Mouse (Mus musculus) urinary bladder, postnatal 10 days (tissue): ENCODE measurements at regions not wholly inside any gene's neighbourhood (a gene's known extent, or its start where the extent isn't known, plus 50 kb on each side); places are given as distances from the start of the nearest gene placed in this dataset.

Source experiments
- DNase-seq: peaks from one replicate; pipeline ENCODE4 v3.0.0; 2022; ENCODE audit warnings: low spot score

- DNase-seq: no peak
Observed at GRCm38 (mm10) chr4:55203731-55204710, 145.8 kb upstream of the Rad23b start.

DNA sequence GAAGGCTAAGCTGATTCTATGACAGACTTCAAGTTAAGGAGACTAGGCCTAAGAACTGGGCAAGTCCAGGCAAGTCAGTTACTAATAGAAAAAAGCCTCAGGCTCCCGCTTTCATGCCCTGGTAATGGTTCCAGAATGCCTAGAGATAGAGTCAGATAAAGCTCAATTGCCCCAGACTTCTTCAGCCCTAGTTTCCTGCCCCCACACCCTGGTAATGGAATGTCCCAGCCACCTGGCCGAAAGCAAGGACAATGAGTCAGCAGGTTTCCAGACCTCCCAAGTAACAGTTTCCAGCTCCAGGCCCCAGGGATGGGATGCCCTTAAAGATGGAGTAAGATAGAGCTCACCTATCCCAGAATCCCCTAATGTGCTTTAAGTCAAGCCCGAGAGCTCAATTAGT lies 143.6 kb upstream of the Rad23b start:
- DNase-seq: no peak

GRCm38 (mm10) chr4:55207749-55208385 lies 142.0 kb upstream of the Rad23b start:
- DNase-seq: no peak

GRCm38 (mm10) chr4:55208386-55209345 lies 141.2 kb upstream of the Rad23b start:
- no peak for DNase-seq

DNA sequence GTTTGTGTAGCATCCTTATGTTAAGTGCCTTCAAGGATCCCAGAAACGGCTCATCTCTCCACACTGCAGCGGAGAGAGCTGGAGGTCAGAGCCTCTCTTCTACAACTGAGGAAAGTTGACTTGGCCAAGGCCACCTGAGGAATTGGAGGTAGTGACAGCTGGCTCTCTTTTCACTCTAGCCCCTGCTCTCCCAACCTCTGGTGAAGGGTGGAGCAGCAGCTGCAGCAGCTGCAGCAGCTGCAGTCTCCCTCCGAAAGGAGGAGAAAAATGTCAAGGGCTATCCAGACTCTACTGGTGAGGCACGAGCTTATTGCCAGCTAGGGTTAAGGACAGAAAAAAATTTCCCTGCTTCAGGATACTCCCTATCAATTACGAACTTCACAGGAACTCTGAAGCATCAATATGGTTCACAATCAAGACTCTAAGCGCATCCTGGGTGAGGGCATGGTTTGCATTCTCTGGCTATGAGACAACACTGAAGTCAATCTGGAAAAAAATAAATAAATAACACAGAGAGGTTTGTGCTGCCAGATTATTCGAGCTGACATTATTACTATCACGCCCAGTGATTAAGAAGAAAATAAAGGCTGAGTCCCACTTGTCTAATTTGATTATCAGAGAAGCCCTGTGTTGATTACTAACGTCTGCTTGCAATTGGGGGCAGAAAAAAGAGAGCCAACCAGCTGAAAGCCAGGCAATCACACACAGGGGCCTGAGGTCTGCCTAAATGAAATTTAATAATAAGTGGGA lies 134.2 kb upstream of the Rad23b start:
- no peak for DNase-seq

DNA sequence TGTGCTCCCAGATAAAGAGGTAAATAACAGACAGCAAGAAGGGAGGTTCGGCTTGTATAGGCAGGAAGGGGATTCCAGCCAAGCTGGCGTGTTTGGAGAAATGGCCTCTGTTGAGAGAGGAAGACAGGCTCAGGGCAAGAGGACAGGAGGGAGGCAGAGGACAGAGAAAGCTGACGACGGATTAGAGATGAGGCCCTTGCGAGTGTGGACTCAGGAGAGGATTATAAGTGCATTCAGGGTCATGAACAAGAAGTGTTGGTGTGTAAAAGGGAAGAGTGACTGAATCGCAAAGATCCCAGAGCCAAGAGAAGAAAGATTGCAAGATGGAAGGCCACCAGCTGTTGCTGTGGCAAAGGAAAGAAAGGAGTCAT lies 133.7 kb upstream of the Rad23b start:
- no peak for DNase-seq

DNA sequence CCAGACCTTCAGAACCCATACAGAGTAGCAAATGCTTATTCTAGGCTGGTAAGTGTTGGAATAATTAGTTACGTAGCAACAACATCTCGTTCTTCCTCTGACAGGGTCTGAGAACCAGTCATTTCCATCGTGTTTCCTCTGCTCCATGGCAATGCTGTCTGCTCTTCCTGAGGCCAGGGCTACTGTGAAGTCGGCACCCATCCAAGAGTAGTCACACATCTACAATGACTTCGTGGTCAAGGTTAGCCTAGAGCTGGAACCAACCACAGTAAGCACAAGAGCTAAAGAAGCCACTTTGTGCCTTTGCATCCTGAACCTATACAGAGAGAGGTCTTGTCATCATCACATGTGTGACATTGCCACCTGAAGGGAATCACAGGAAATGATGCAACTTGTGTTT lies 124.1 kb upstream of the Rad23b start:
- no peak for DNase-seq

DNA sequence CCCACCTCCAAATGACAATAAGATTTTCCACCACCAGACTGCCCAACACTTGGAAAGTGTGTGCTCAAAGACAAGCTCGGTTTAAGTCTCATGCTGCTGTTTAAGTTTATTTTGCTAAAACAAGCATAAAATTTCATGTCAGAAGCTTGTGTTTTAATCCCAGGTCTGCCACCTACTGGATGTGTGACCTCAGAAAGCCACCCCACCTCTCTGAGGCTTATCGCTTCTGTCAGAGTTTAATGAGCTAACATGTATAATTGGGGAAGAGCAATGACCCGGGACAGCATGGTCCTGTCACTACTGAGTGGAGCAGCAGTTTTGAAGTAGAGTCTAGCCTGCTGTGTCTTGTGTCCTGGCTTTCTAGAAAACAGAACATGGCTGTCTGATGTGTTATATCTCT lies 122.4 kb upstream of the Rad23b start:
- no peak for DNase-seq

DNA sequence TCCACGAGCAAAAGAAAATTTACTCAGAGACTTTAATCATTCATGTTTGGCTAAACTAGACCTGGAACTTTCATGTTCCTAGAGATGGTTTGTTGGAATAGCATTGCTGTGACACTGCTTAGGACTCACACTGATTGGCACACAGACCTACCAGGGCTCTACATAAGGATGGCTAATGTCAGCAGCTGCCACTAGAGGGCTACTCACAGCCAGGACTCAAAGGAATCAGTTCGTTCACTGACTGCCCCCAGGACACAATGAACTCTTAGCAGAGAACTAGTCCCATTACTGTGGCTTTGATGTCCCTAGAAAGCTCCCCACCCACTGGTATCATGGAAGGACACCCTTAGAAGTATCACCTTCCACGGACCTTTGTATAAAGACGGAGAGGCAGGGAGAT lies 118.3 kb upstream of the Rad23b start:
- no peak for DNase-seq

GRCm38 (mm10) chr4:55237856-55238255 lies 112.0 kb upstream of the Rad23b start:
- no peak for DNase-seq

DNA sequence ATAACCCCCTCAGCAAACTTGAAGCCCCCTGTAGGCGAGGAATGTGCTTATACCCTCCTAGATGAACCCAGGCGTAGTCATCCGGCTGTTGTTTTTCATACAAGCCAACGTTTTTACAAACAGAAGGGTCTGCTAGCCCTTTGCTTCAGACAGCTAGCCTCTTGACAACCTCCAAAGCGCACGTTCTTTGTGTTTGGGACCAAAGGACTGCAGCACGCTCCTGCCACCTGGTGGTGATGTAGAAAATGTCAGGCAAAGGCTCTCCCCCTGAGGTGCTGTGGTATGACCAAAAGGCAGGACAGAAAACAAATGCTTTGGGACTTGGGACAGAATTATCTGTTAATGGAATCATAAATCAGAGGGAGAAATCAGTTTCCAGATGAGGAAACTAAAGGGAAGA lies 109.4 kb upstream of the Rad23b start:
- DNase-seq: peak; percentile 36

DNA sequence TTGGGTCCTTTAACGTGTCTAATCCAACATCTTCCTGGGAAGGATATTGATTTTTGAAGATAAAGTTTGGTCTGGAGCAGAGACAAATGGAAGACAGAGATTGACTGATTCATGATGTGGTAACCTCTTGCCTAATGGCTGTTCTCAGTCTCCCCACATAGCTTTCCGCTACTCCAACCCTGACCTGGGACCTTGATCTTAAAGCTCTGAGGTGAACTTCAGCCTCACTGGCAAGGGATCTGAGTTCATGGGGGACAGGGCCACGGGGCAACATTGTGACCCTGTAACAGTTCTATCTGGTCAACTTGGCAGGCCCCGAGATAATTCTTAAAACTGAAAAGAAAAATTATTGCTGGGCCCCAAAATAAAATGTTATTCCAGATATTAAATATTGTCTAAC lies 107.5 kb upstream of the Rad23b start:
- DNase-seq: no peak

GRCm38 (mm10) chr4:55243091-55244058 lies 106.5 kb upstream of the Rad23b start:
- no peak for DNase-seq

DNA sequence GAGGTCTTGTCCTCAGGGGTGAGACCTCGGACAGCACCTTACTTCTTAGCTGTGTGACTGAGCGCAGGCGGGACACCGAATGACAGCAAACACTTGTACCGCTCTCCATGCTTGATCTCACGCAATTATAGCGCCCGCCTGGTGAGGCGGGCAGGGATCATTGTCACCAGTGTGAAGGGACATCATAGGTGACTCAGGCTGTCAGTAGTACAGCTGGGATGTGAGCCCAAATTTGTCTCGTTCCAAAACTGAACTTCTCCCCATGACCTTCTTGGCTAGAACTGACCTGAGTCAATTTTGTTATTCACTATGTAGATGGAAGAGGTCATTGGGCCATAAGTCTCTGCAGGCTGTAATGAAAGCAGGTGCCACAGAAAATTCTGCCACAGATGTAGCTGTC lies 104.1 kb upstream of the Rad23b start:
- no peak for DNase-seq

DNA sequence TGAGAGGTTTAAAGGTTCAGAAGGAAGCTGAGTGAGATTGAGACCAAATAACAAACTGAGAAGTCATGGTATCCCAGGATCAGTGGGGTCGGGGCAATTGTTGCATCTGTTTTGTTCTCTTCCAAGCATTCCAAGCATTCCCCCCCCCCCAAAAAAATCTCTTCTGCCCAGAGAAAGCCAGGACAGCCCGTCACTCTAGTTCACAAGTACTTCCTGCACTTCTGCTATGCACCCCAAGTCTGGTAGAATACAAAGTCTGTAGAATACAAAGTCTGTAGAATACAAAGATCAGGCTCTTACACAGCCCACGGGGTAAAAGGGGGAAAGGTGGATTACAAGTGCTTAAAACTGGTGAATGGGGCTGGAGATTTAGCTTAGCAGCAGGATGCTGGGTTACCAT lies 99.5 kb upstream of the Rad23b start:
- no peak for DNase-seq

DNA sequence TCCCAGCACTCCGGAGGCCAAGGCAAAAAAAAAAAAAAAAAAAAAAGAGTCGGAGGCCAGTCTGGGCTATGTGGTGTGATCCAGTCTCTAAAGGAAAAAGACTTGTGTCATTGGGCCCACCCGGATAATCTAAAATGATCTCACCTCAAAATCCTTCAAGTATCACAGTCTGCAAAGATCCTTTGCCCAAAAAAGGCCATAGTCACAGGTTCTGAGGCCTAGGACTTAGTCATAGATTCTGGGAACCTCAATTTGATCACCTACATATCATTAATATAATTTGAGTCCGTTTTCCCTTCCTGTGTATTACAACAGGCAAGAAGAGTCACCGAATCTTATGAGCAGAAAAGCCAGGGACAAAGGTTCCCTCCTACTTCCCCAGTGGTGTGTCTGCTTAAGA lies 98.3 kb upstream of the Rad23b start:
- no peak for DNase-seq

- no peak for DNase-seq
Observed at GRCm38 (mm10) chr4:55253769-55254168, 96.1 kb upstream of the Rad23b start.

- no peak for DNase-seq
Observed at GRCm38 (mm10) chr4:55271965-55272630, 77.7 kb upstream of the Rad23b start.

DNA sequence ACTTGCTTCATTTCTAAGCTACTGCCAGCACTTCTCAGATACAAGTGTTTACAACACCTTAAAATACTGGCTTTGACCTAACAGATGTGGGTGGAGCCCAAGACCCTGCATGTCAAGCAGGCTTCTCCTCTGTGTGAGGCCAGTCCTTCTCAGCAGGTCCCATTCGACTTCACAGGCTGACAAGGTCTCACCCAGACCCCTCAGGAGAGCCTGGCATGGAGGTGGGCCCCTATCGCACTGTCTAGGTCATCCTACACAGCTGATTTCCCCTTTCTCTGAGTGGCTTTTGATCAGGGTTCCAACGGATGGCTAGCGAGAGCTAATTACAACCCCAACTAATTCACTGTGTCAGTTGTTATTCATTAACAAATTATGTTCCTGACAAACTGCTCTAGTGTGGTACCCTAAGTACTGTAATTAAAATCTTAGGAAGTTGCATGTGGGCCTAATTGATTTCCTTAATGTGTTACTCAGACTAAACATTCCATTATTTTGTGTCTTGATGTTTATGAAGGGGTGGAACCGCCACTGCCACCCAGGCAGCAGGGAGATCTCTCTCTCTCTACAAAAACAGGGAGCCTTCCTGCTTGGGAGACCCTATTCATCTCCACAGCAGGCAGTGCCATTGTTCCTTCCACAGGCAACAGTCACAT lies 73.4 kb upstream of the Rad23b start:
- DNase-seq: no peak
